Mouse (Mus musculus) midbrain, embryonic 14.5 days (tissue): ENCODE measurements around the gene Fam186a. TPM values are rescaled to one million over a fixed set of nuclear protein-coding genes. Genes with fewer than 3 reads are reported as not detected.
"Not testable (repeated sequence)": the region's sequence is repeated elsewhere in the genome, so short reads cannot be mapped to it uniquely, and the experiment has no call there.

ENCODE experiments used
- ATAC-seq: fragments of 200-750 bp; cut with Nextera tagmentation; 2 replicates; pipeline ENCODE4 v1.8.0; 2017; ENCODE audit warnings: moderate number of reproducible peaks, moderate library complexity; ENCODE audit not compliant: low FRiP score, low TSS enrichment
- DNase-seq: peaks from one replicate; pipeline ENCODE4 v3.0.0-alpha.2; 2015
- H3K27ac ChIP-seq: fragments of 300-500 bp; sonication (generic); replicated peaks from 2 replicates; pipeline ENCODE4 v1.5.1; 2014; ENCODE audit warnings: mild to moderate bottlenecking, low read depth, low read length, moderate library complexity
- H3K27me3 ChIP-seq: fragments of 300-500 bp; sonication (generic); 2 replicates; pipeline ENCODE4 v1.6.1; 2014; ENCODE audit warnings: low read length, control low read depth, mixed read lengths; ENCODE audit not compliant: control insufficient read depth, insufficient read depth
- H3K36me3 ChIP-seq: fragments of 300-500 bp; sonication (generic); 2 replicates; pipeline ENCODE4 v1.6.1; 2014; ENCODE audit warnings: low read length, control low read depth; ENCODE audit not compliant: control insufficient read depth, insufficient read depth
- H3K4me1 ChIP-seq: fragments of 300-500 bp; sonication (generic); 2 replicates; pipeline ENCODE4 v1.6.1; 2014; ENCODE audit warnings: mild to moderate bottlenecking, antibody characterized with exemption, low read length, control low read depth; ENCODE audit not compliant: control insufficient read depth, insufficient read depth
- H3K4me2 ChIP-seq: fragments of 300-500 bp; sonication (generic); 2 replicates; pipeline ENCODE4 v1.6.1; 2014; ENCODE audit warnings: mild to moderate bottlenecking, low read length, moderate library complexity
- H3K4me3 ChIP-seq: fragments of 300-500 bp; sonication (generic); replicated peaks from 2 replicates; pipeline ENCODE4 v1.5.1; 2014; ENCODE audit warnings: low read depth, low read length
- H3K9ac ChIP-seq: fragments of 300-500 bp; sonication (generic); replicated peaks from 2 replicates; pipeline ENCODE4 v1.6.1; 2014; ENCODE audit warnings: mild to moderate bottlenecking, low read length, moderate library complexity
- H3K9me3 ChIP-seq: fragments of 300-500 bp; sonication (generic); 2 replicates; pipeline ENCODE4 v1.6.1; 2016; ENCODE audit warnings: low read length, control low read depth, mixed read lengths; ENCODE audit not compliant: control insufficient read depth
- WGBS: fragments of 180-500 bp; shearing (Covaris S2); extraction: QIAGEN DNeasy Blood & Tissue Kit; methylation state at CpG from one replicate; pipeline ENCODE4 v1.1.7; 2014; 5-methylcytosine and 5-hydroxymethylcytosine counted together
- polyA plus RNA-seq: library from polyadenylated mRNA; unstranded; fragments of >200 nt; fragmentation: Nextera tagmentation; extraction: Ambion mirVana; gene quantifications from 2 replicates; pipeline ENCODE4 v1.2.1, GENCODE M21; 2014

The Fam186a gene
- not detected in 2 replicates for polyA plus RNA-seq

DNA sequence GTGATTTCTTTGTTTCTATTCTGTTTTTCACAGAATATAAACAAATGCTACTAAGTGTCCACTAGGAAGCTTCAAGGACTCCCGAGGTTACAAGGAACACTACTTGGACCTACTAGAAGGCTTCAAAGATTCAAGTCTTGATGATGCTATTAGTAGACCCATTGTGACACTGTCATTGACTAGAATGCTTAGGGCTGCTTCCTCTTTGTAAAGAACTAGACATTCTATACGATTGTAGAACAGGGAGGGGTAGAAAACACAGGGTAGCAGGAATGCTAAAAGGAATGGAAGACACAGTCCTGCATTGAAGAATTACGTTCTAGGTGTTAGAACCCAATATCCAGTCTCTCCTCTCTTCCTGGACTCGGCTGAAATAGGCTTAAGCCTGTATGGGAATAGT is at the start of gene Fam186a:
Gene Fam186a (minus strand): TSS at position 101 of the 400 bp plus-strand sequence.
- H3K4me2 ChIP-seq, result no peak within 1 kb of the TSS
- H3K4me1 ChIP-seq, result no peaks in the 10 kb centered on the region
- DNase-seq (no peak), ATAC-seq (no peak)
- no peaks in the 10 kb centered on the region for H3K36me3 ChIP-seq
- no peak within 1 kb of the TSS for H3K9ac ChIP-seq
- no peaks in the 10 kb centered on the region for H3K9me3 ChIP-seq
- H3K27me3 ChIP-seq, result no peaks in the 10 kb centered on the region
- H3K27ac ChIP-seq, result no peak within 1 kb of the TSS
- H3K4me3 ChIP-seq, result no peak within 1 kb of the TSS
- 76% methylated on average over 4 of the region's 4 CpGs for WGBS

DNA sequence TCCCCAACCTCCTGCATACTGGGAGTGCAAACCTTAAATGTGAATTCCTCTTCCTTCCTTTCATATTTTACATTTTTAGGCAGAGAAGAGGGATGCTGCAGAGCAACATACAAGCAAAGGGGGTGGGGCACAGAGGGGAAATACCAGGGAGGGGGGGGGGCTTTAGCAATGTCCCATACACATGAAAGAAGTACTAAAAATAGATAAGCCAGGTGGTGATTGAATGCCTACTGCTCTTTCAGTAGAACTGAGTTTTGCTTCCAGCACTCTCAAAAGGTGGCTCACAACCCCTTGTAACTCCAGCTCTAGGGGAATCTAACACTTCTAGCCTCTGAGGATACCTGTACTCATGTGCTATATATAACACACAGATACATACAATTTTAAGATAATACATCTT is 39.3 kb upstream of the Fam186a start:
- Histone ChIP-seq H3K9ac (no peak overlapping the region), H3K27ac (no peak overlapping the region), H3K4me1 (no peaks in the 10 kb centered on the region), H3K4me2 (no peak overlapping the region), H3K4me3 (no peak overlapping the region), H3K9me3 (no peaks in the 10 kb centered on the region), H3K27me3 (no peaks in the 10 kb centered on the region), H3K36me3 (peaks cover 77% of the 10 kb centered on the region)
- DNase-seq, result no peak
- ATAC-seq, result no peak

DNA sequence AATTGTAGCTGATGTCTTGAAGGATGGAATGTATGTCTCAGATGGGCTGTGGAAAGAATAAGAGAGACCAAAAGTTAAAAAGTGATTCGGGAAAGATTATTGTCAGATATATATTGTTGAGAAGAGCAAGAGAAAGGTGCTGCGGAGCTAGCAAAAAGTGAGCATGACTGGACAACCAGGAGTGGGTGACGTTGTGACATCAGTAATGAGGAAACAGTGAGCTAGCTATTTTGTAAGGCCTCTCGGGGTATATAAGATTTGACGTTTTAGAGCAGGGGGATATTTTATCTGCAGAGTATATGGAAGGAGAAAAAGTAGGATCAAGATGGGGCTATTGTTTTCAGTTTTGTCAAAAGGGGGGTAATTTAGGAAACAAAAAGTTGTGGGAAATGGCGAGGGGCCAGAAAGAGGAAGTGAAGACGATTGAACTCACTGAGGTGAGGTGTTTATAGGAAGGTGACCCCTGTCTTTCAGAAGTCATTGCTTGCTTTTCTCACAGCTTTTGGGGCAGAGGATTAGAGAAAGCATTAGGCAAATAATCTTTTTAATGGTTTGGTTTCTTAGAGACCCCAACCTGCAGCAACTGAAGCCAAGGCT is 37.9 kb upstream of the Fam186a start:
- Histone ChIP-seq H3K36me3 (peaks cover 76% of the 10 kb centered on the region), H3K9ac (no peak overlapping the region), H3K27me3 (no peaks in the 10 kb centered on the region), H3K4me1 (no peaks in the 10 kb centered on the region), H3K27ac (no peak overlapping the region), H3K4me3 (no peak overlapping the region), H3K4me2 (no peak overlapping the region), H3K9me3 (no peaks in the 10 kb centered on the region)
- no peak for DNase-seq
- 91% methylated on average over 7 of the region's 7 CpGs for WGBS
- ATAC-seq, result no peak

DNA sequence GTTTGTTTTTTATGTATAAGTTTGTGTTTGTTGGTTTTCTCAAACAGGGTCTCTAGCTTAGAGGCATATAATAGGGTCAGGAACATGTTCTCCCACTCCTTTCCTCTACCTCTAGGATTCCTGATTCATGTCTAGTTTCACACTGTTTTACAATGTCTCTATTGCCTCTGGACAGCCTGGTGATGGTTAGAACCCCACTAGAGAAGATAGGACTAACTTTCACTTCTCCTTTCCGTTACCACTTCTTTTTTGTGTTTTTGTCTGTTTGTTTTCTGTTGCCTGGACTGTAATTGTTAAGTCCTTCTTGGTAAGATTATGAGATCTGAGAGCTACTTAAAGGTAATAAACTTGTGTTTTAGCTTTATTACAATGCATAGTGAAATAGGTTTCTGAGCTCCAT is 32.5 kb upstream of the Fam186a start:
- WGBS, result 98% methylated on average over 1 of the region's 1 CpGs

DNA sequence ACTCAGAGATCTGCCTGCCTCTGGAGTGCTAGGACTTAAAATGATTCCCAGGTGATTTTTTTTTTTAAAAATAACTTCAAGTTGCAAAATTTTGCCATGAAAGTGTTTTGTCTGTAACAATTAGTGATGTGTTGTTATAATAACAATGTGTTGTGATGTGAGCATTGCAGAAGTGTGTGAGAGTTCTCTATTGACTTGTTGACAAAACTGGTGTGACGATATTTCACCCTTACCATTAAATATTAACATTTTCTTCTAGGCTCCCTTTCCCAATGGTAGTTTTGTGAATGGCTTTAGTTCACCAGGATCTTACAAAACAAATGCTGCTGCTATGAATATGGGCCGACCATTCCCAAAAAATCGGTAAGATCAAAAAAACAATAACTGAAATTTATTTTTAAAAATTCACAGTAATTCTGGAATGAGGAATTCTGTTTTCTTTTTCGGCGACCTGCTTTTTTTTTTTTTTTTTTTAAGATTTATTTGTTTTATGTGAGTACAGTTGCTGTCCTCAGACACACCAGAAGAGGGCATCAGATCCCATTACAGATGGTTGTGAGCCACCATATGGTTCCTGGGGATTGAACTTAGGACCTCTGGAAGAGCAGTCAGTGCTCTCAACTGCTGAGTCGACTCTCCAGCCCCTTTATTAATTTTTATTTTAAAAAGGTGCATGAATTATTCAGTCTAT is 30.4 kb upstream of the Fam186a start:
- H3K27me3 ChIP-seq, result no peaks in the 10 kb centered on the region
- H3K4me2 ChIP-seq, result no peak overlapping the region
- H3K4me3 ChIP-seq, result no peak overlapping the region
- 94% methylated on average over 6 of the region's 6 CpGs for WGBS
- no peaks in the 10 kb centered on the region for H3K4me1 ChIP-seq
- H3K9me3 ChIP-seq, result no peaks in the 10 kb centered on the region
- H3K27ac ChIP-seq, result no peak overlapping the region
- DNase-seq, result no peak
- ATAC-seq, result no peak
- no peak overlapping the region for H3K9ac ChIP-seq
- peaks cover 61% of the 10 kb centered on the region for H3K36me3 ChIP-seq

More for the DNA sequence above, 32.5 kb upstream of the Fam186a start:
- no peaks in the 10 kb centered on the region for H3K27me3 ChIP-seq
- no peak overlapping the region for H3K27ac ChIP-seq
- H3K4me3 ChIP-seq, result no peak overlapping the region
- ATAC-seq (no peak), DNase-seq (no peak)
- no peaks in the 10 kb centered on the region for H3K9me3 ChIP-seq
- no peak overlapping the region for H3K4me2 ChIP-seq
- H3K36me3 ChIP-seq, result peaks cover 68% of the 10 kb centered on the region
- H3K4me1 ChIP-seq, result no peaks in the 10 kb centered on the region
- no peak overlapping the region for H3K9ac ChIP-seq

DNA sequence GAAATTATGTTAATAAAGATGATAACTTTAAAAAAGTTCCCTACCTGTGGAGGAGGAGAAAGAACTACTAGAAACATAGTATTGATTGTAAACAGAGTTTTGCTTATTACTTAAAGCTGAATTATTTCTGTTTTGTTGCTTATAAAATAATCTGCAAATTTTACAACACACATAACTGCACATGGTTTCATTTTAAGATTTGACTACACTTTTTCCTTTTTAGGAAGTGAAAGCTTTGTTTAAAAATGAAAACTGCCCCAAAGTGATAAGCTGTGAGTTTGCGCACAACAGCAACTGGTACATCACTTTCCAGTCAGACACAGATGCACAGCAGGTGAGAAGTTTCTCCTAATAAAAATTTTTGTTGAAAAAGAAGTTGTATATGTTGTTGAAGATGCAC is 26.2 kb upstream of the Fam186a start:
- ATAC-seq (no peak), DNase-seq (no peak)
- Histone ChIP-seq H3K4me3 (no peak overlapping the region), H3K27me3 (no peaks in the 10 kb centered on the region), H3K4me1 (no peaks in the 10 kb centered on the region), H3K9ac (no peak overlapping the region), H3K27ac (no peak overlapping the region), H3K9me3 (no peaks in the 10 kb centered on the region), H3K36me3 (peaks cover 61% of the 10 kb centered on the region), H3K4me2 (no peak overlapping the region)
- 96% methylated on average over 1 of the region's 1 CpGs for WGBS

DNA sequence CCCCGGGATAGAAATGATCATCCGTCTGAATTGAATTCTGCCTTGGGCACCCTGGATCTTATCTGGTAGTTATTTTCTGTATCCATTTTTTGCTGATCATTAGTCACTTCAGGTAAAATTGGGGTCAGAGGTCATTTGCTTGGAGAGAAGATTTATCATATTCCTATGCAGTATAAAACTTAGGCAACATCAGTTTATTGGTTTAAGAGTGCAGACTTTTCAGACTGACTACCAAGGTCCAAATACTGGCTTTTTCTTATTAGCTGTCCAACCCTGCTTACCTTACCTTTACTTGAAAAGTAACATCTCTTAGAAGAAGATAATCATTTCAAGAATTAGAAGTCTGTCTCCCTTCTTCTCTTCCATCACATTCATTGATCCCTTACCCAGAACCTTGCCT is 12.9 kb upstream of the Fam186a start:
- H3K36me3 ChIP-seq, result no peaks in the 10 kb centered on the region
- DNase-seq (no peak), ATAC-seq (no peak)
- no peak overlapping the region for H3K27ac ChIP-seq
- H3K4me3 ChIP-seq, result no peak overlapping the region
- H3K9me3 ChIP-seq, result no peaks in the 10 kb centered on the region
- H3K4me1 ChIP-seq, result no peaks in the 10 kb centered on the region
- WGBS, result 92% methylated on average over 2 of the region's 2 CpGs
- H3K27me3 ChIP-seq, result no peaks in the 10 kb centered on the region
- no peak overlapping the region for H3K9ac ChIP-seq
- no peak overlapping the region for H3K4me2 ChIP-seq

DNA sequence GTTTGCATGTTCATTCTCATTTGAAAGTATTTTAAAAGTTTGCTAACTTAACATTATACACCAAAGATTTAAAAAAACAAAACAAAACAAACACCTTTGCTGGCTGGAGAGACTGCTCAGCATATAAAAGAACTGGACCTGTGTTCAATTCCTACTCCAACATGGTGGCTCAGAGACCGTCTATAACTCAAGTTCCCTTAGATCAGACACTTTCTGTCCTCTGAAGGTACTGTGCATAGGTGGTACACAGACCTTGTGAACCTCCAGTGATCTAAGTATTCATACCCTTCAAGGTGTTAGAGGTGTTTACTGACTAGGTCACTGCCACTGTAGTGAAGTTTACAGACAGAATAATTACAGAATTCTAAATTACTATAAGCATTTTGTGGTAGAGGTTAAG is 12.4 kb upstream of the Fam186a start:
- no peak overlapping the region for H3K9ac ChIP-seq
- no peak overlapping the region for H3K4me3 ChIP-seq
- no peaks in the 10 kb centered on the region for H3K36me3 ChIP-seq
- no peak overlapping the region for H3K27ac ChIP-seq
- no peaks in the 10 kb centered on the region for H3K27me3 ChIP-seq
- DNase-seq (no peak), ATAC-seq (no peak)
- 87% methylated on average over 1 of the region's 1 CpGs for WGBS
- H3K4me2 ChIP-seq, result no peak overlapping the region
- H3K4me1 ChIP-seq, result peaks cover 3% of the 10 kb centered on the region; the same call in 1 of the 2 replicates
- no peaks in the 10 kb centered on the region for H3K9me3 ChIP-seq

DNA sequence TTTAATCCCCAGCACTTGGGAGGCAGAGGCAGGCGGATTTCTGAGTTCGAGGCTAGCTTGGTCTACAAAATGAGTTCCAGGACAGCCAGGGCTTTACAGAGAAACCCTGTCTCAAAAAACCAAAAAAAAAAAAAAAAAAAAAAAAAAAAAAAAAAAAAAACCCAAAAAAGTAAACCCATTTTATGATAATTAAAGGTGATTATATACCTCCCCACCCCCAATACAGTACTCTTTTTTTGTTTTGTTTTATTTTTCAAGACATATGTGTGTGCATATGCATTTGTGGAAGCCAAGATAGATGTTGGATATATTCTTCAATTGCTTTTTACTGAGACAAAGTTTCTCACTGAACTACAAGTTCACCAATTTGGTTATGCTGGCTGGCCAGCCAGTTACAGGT is 9.3 kb upstream of the Fam186a start:
- H3K4me3 ChIP-seq, result not testable (repeated sequence)

More for the DNA sequence above, 9.3 kb upstream of the Fam186a start:
- DNase-seq, H3K9ac ChIP-seq, H3K36me3 ChIP-seq, H3K4me1 ChIP-seq, H3K27me3 ChIP-seq, H3K27ac ChIP-seq, H3K9me3 ChIP-seq, H3K4me2 ChIP-seq, ATAC-seq: not testable (repeated sequence)
- 90% methylated on average over 2 of the region's 2 CpGs for WGBS
